Mouse (Mus musculus) midbrain, embryonic 14.5 days (tissue): ENCODE measurements around the gene Mier2. TPM values are rescaled to one million over a fixed set of nuclear protein-coding genes. Genes with fewer than 3 reads are reported as not detected.

Experiments
- ATAC-seq: fragments of 200-750 bp; cut with Nextera tagmentation; 2 replicates; pipeline ENCODE4 v1.8.0; 2017; ENCODE audit warnings: moderate number of reproducible peaks, moderate library complexity; ENCODE audit not compliant: low FRiP score, low TSS enrichment
- DNase-seq: peaks from one replicate; pipeline ENCODE4 v3.0.0-alpha.2; 2015
- H3K27ac ChIP-seq: fragments of 300-500 bp; sonication (generic); replicated peaks from 2 replicates; pipeline ENCODE4 v1.5.1; 2014; ENCODE audit warnings: mild to moderate bottlenecking, low read depth, low read length, moderate library complexity
- H3K27me3 ChIP-seq: fragments of 300-500 bp; sonication (generic); 2 replicates; pipeline ENCODE4 v1.6.1; 2014; ENCODE audit warnings: low read length, control low read depth, mixed read lengths; ENCODE audit not compliant: control insufficient read depth, insufficient read depth
- H3K36me3 ChIP-seq: fragments of 300-500 bp; sonication (generic); 2 replicates; pipeline ENCODE4 v1.6.1; 2014; ENCODE audit warnings: low read length, control low read depth; ENCODE audit not compliant: control insufficient read depth, insufficient read depth
- H3K4me1 ChIP-seq: fragments of 300-500 bp; sonication (generic); 2 replicates; pipeline ENCODE4 v1.6.1; 2014; ENCODE audit warnings: mild to moderate bottlenecking, antibody characterized with exemption, low read length, control low read depth; ENCODE audit not compliant: control insufficient read depth, insufficient read depth
- H3K4me2 ChIP-seq: fragments of 300-500 bp; sonication (generic); 2 replicates; pipeline ENCODE4 v1.6.1; 2014; ENCODE audit warnings: mild to moderate bottlenecking, low read length, moderate library complexity
- H3K4me3 ChIP-seq: fragments of 300-500 bp; sonication (generic); replicated peaks from 2 replicates; pipeline ENCODE4 v1.5.1; 2014; ENCODE audit warnings: low read depth, low read length
- H3K9ac ChIP-seq: fragments of 300-500 bp; sonication (generic); replicated peaks from 2 replicates; pipeline ENCODE4 v1.6.1; 2014; ENCODE audit warnings: mild to moderate bottlenecking, low read length, moderate library complexity
- H3K9me3 ChIP-seq: fragments of 300-500 bp; sonication (generic); 2 replicates; pipeline ENCODE4 v1.6.1; 2016; ENCODE audit warnings: low read length, control low read depth, mixed read lengths; ENCODE audit not compliant: control insufficient read depth
- WGBS: fragments of 180-500 bp; shearing (Covaris S2); extraction: QIAGEN DNeasy Blood & Tissue Kit; methylation state at CpG from one replicate; pipeline ENCODE4 v1.1.7; 2014; 5-methylcytosine and 5-hydroxymethylcytosine counted together
- polyA plus RNA-seq: library from polyadenylated mRNA; unstranded; fragments of >200 nt; fragmentation: Nextera tagmentation; extraction: Ambion mirVana; gene quantifications from 2 replicates; pipeline ENCODE4 v1.2.1, GENCODE M21; 2014

The Mier2 gene
- polyA plus RNA-seq, 1 experiment from 2014 or later, result 48.8 TPM

- 90% methylated on average over 5 of the region's 5 CpGs for WGBS
- no peak for DNase-seq
- Histone ChIP-seq H3K4me1 (no peaks in the 10 kb centered on the region), H3K4me3 (no peak overlapping the region), H3K9me3 (peaks cover under 1% of the 10 kb centered on the region; the same call in 1 of the 2 replicates), H3K4me2 (no peak overlapping the region), H3K9ac (no peak overlapping the region), H3K36me3 (no peaks in the 10 kb centered on the region), H3K27ac (no peak overlapping the region), H3K27me3 (no peaks in the 10 kb centered on the region)
- no peak for ATAC-seq
Observed at GRCm38 (mm10) chr10:79569921-79570320, 14.9 kb upstream of the Mier2 start.

GRCm38 (mm10) chr10:79559716-79560115 lies 4.7 kb upstream of the Mier2 start:
- Histone ChIP-seq H3K27ac (no peak overlapping the region), H3K4me1 (no peaks in the 10 kb centered on the region), H3K9ac (no peak overlapping the region), H3K27me3 (no peaks in the 10 kb centered on the region), H3K4me3 (no peak overlapping the region), H3K4me2 (no peak overlapping the region), H3K36me3 (no peaks in the 10 kb centered on the region), H3K9me3 (peaks cover 4% of the 10 kb centered on the region; the same call in 1 of the 2 replicates)
- ATAC-seq (no peak), DNase-seq (no peak)
- WGBS, result 84% methylated on average over 2 of the region's 2 CpGs

GRCm38 (mm10) chr10:79557496-79557895 lies 2.5 kb upstream of the Mier2 start:
- H3K36me3 ChIP-seq, result no peaks in the 10 kb centered on the region
- DNase-seq (no peak), ATAC-seq (no peak)
- 94% methylated on average over 5 of the region's 5 CpGs for WGBS
- H3K27ac ChIP-seq, result no peak overlapping the region
- H3K4me1 ChIP-seq, result peaks cover 12% of the 10 kb centered on the region
- no peaks in the 10 kb centered on the region for H3K9me3 ChIP-seq
- no peak overlapping the region for H3K4me3 ChIP-seq
- no peak overlapping the region for H3K4me2 ChIP-seq
- no peaks in the 10 kb centered on the region for H3K27me3 ChIP-seq
- H3K9ac ChIP-seq, result no peak overlapping the region

- Histone ChIP-seq H3K27ac (no peak overlapping the region), H3K4me3 (no peak overlapping the region), H3K9ac (no peak overlapping the region), H3K27me3 (no peaks in the 10 kb centered on the region), H3K9me3 (no peaks in the 10 kb centered on the region), H3K4me2 (no peak overlapping the region), H3K4me1 (peaks cover 12% of the 10 kb centered on the region), H3K36me3 (no peaks in the 10 kb centered on the region)
- DNase-seq (no peak), ATAC-seq (no peak)
- WGBS, result 92% methylated on average over 5 of the region's 5 CpGs
Observed at GRCm38 (mm10) chr10:79556951-79557350, 2.0 kb upstream of the Mier2 start.

- DNase-seq, result no peak
- Histone ChIP-seq H3K4me3 (peak overlapping the region; percentile 90), H3K4me1 (peaks cover 12% of the 10 kb centered on the region), H3K4me2 (peak overlapping the region; percentile 89), H3K27ac (no peak overlapping the region), H3K36me3 (peaks cover 5% of the 10 kb centered on the region; the same call in 1 of the 2 replicates), H3K27me3 (no peaks in the 10 kb centered on the region), H3K9ac (peak overlapping the region; percentile 86), H3K9me3 (no peaks in the 10 kb centered on the region)
- WGBS, result 26% methylated on average over 7 of the region's 7 CpGs
- no peak for ATAC-seq
Observed at GRCm38 (mm10) chr10:79555238-79555724, 282 bp upstream of the Mier2 start.

- no peak for ATAC-seq
- Histone ChIP-seq H3K4me3 (peak overlapping the region; percentile 90), H3K27me3 (no peaks in the 10 kb centered on the region), H3K9ac (peak overlapping the region; percentile 86), H3K27ac (no peak overlapping the region), H3K4me1 (peaks cover 12% of the 10 kb centered on the region), H3K36me3 (peaks cover 20% of the 10 kb centered on the region), H3K4me2 (peak overlapping the region; percentile 89), H3K9me3 (no peaks in the 10 kb centered on the region)
- DNase-seq, result no peak
- WGBS, result 36% methylated on average over 10 of the region's 10 CpGs
Observed at GRCm38 (mm10) chr10:79553691-79554090, 1.3 kb downstream of the Mier2 start.

- no peak for DNase-seq
- no peak for ATAC-seq
- peaks cover 26% of the 10 kb centered on the region for H3K36me3 ChIP-seq
- H3K4me2 ChIP-seq, result peak overlapping the region; percentile 89
- H3K4me3 ChIP-seq, result peak overlapping the region; percentile 90; the same call in 1 of the 2 replicates
- H3K9me3 ChIP-seq, result no peaks in the 10 kb centered on the region
- WGBS, result 92% methylated on average over 6 of the region's 6 CpGs
- H3K27ac ChIP-seq, result no peak overlapping the region
- no peaks in the 10 kb centered on the region for H3K27me3 ChIP-seq
- peak overlapping the region; percentile 86; the same call in 1 of the 2 replicates for H3K9ac ChIP-seq
- H3K4me1 ChIP-seq, result peaks cover 12% of the 10 kb centered on the region
Observed at GRCm38 (mm10) chr10:79553176-79553575, 1.8 kb downstream of the Mier2 start.

- Histone ChIP-seq H3K9me3 (no peaks in the 10 kb centered on the region), H3K36me3 (peaks cover 32% of the 10 kb centered on the region), H3K9ac (no peak overlapping the region), H3K27ac (no peak overlapping the region), H3K4me2 (no peak overlapping the region), H3K4me1 (peaks cover 12% of the 10 kb centered on the region), H3K27me3 (no peaks in the 10 kb centered on the region), H3K4me3 (no peak overlapping the region)
- WGBS, result 89% methylated on average over 8 of the region's 8 CpGs
- ATAC-seq (no peak), DNase-seq (no peak)
Observed at GRCm38 (mm10) chr10:79552531-79552930, 2.5 kb downstream of the Mier2 start.

GRCm38 (mm10) chr10:79550366-79550765 lies 4.6 kb downstream of the Mier2 start:
- no peak overlapping the region for H3K27ac ChIP-seq
- peaks cover 54% of the 10 kb centered on the region for H3K36me3 ChIP-seq
- H3K4me1 ChIP-seq, result peaks cover 12% of the 10 kb centered on the region
- DNase-seq, result no peak
- H3K4me3 ChIP-seq, result no peak overlapping the region
- ATAC-seq, result no peak
- no peaks in the 10 kb centered on the region for H3K27me3 ChIP-seq
- H3K9ac ChIP-seq, result no peak overlapping the region
- H3K9me3 ChIP-seq, result no peaks in the 10 kb centered on the region
- WGBS, result 87% methylated on average over 9 of the region's 9 CpGs
- no peak overlapping the region for H3K4me2 ChIP-seq
